Mouse (Mus musculus): ENCODE measurements around the gene Anp32e.
"Not testable (repeated sequence)": the region's sequence is repeated elsewhere in the genome, so short reads cannot be mapped to it uniquely, and the experiment has no call there.

Anp32e gene

GRCm38 (mm10) chr3:95945731-95946240 is 16.7 kb downstream of the Anp32e start:
- Histone ChIP-seq H3K36me3 (ENCODE audit: control insufficient read depth, insufficient read depth, low read length, poor library complexity, severe bottlenecking) (peaks cover 2% of the 10 kb centered on the region), H3K27me3 (ENCODE audit: control insufficient read depth, insufficient read depth, low read length, poor library complexity, severe bottlenecking) (no peaks in the 10 kb centered on the region)
- DNase-seq (ENCODE audit: low read depth, low spot score): no peak

GRCm38 (mm10) chr3:95948325-95948724 is 19.3 kb downstream of the Anp32e start:
- DNase-seq (ENCODE audit: low read depth, low spot score): no peak
- peaks cover 2% of the 10 kb centered on the region for H3K36me3 ChIP-seq (ENCODE audit: control insufficient read depth, insufficient read depth, low read length, poor library complexity, severe bottlenecking)
- H3K27me3 ChIP-seq (ENCODE audit: control insufficient read depth, insufficient read depth, low read length, poor library complexity, severe bottlenecking): no peaks in the 10 kb centered on the region

- peak; percentile 95 for DNase-seq (ENCODE audit: low read depth, low spot score)
- peaks cover 1% of the 10 kb centered on the region; the same call in 1 of the 2 replicates for H3K36me3 ChIP-seq (ENCODE audit: control insufficient read depth, insufficient read depth, low read length, poor library complexity, severe bottlenecking)
- H3K27me3 ChIP-seq (ENCODE audit: control insufficient read depth, insufficient read depth, low read length, poor library complexity, severe bottlenecking): no peaks in the 10 kb centered on the region
Observed at GRCm38 (mm10) chr3:95950763-95951551, 21.9 kb downstream of the Anp32e start.

DNA sequence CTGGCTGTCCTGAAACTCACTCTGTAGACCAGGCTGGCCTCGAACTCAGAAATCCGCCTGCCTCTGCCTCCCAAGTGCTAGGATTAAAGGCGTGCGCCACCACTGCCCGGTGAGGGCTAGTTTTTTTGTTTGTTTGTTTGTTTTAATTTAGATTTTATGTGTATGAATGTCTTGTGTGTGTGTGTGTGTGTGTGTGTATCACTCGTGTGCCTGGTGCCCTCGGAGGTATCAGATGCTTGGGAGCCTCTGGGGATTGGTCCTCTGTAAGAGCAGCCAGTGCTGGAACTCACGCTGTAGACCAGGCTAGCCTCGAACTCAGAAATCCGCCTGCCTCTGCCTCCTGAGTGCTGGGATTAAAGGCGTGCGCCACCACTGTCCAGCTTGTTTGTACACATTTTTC is 22.5 kb downstream of the Anp32e start:
- not testable (repeated sequence) for H3K36me3 ChIP-seq (ENCODE audit: control insufficient read depth, insufficient read depth, low read length, poor library complexity, severe bottlenecking); DNase-seq (ENCODE audit: low read depth, low spot score); H3K27me3 ChIP-seq (ENCODE audit: control insufficient read depth, insufficient read depth, low read length, poor library complexity, severe bottlenecking)

DNA sequence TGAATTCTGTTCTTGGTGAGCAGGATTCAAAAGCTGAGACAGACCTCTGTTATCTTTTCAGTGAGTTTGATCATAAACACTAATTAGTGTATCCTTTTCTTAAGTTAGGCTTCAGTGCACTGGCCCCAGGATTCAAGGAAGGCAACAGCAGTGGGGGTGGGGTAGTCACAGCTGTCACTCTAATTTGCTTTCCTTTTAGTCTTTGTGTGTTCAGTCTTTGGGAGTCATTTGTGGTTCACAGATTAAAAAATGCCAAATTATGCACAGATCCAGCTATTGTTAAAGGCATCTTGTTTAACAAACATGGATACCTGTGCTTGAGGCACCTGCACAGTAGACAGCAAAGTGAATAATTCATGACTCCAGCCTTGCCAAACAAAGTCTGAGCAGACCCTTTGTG is 24.0 kb downstream of the Anp32e start:
- Histone ChIP-seq H3K36me3 (ENCODE audit: control insufficient read depth, insufficient read depth, low read length, poor library complexity, severe bottlenecking) (no peaks in the 10 kb centered on the region), H3K27me3 (ENCODE audit: control insufficient read depth, insufficient read depth, low read length, poor library complexity, severe bottlenecking) (no peaks in the 10 kb centered on the region)
- no peak for DNase-seq (ENCODE audit: low read depth, low spot score)

DNA sequence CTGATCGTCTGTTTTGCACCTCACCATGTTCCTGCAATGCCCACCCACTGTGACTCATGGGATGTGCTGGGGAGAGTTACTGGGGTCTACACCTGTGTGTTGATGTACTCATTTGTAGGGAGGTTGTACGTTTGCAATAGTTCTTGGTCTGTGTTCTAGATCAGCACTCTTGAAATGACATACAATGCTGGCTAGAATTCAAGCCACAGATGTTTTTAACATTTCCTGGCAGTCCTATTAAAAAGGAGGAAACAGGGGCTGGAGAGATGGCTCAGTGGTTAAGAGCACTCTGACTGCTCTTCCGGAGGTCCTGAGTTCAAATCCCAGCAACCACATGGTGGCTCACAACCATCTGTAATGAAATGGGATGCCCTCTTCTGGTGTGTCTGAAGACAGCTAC is 24.5 kb downstream of the Anp32e start:
- DNase-seq (ENCODE audit: low read depth, low spot score): no peak
- no peaks in the 10 kb centered on the region for H3K36me3 ChIP-seq (ENCODE audit: control insufficient read depth, insufficient read depth, low read length, poor library complexity, severe bottlenecking)
- H3K27me3 ChIP-seq (ENCODE audit: control insufficient read depth, insufficient read depth, low read length, poor library complexity, severe bottlenecking): no peaks in the 10 kb centered on the region

GRCm38 (mm10) chr3:95954648-95955173 is 25.7 kb downstream of the Anp32e start:
- H3K36me3 ChIP-seq (ENCODE audit: control insufficient read depth, insufficient read depth, low read length, poor library complexity, severe bottlenecking); DNase-seq (ENCODE audit: low read depth, low spot score); H3K27me3 ChIP-seq (ENCODE audit: control insufficient read depth, insufficient read depth, low read length, poor library complexity, severe bottlenecking): not testable (repeated sequence)

DNA sequence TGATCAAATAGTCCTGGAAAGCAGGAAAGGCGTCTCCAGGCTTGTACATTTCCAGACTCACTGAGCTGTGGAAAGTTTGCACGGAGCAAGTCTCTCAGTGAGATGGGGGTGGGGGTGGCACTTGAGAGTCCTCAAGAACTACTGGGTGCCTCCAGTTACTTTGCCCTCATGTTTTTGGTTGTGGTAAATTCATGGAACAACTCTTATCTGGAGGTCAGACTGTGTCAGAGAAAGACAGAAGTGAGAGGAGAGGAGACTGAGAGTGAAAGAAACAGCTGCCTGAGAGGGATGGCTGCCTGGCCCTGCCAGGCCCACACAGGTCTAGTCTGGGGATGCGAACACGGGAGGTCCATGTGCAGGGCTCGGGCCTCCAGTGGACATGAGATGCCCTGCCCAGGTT is 26.3 kb downstream of the Anp32e start:
- no peak for DNase-seq (ENCODE audit: low read depth, low spot score)
- H3K36me3 ChIP-seq (ENCODE audit: control insufficient read depth, insufficient read depth, low read length, poor library complexity, severe bottlenecking): no peaks in the 10 kb centered on the region
- no peaks in the 10 kb centered on the region for H3K27me3 ChIP-seq (ENCODE audit: control insufficient read depth, insufficient read depth, low read length, poor library complexity, severe bottlenecking)

DNA sequence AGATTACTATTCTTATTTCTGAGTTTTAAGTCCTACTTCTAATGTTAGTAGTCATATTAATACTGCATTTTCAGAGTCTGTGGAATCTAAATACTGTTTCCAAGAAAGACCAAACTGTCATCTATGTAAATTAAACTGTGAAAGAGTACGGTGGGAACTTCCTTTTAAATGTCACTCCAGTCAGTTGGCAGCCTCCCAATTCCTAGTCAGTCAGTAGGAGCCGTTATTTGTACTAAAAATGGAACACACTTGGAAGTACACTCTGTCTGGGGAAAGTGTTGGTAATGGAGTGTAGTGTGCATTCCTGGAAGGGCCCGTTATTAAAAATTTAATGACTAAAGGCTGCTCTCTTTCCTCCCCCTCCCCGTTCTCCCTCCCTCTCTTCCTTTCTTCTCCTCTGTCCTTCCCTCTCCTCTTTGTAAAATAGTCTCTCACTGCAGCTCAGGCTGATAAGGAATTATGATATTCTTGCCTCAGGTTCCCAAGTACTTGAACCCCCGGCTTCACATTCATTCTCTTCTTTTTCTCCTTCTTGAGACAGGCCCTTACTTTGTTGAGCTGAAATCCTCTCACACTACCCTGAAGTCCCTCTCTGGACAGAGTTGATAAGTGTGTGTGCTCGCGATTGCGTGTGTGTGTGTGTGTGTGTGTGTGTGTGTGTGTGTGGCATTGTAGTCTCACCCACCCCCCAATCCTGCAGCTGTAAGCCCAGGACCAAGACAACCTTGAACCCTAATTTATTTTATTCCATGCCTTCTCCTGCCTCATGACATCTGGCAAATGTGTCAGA is 28.5 kb downstream of the Anp32e start:
- no peaks in the 10 kb centered on the region for H3K36me3 ChIP-seq (ENCODE audit: control insufficient read depth, insufficient read depth, low read length, poor library complexity, severe bottlenecking)
- DNase-seq (ENCODE audit: low read depth, low spot score): no peak
- no peaks in the 10 kb centered on the region for H3K27me3 ChIP-seq (ENCODE audit: control insufficient read depth, insufficient read depth, low read length, poor library complexity, severe bottlenecking)

- Histone ChIP-seq H3K27me3 (ENCODE audit: control insufficient read depth, insufficient read depth, low read length, poor library complexity, severe bottlenecking) (no peaks in the 10 kb centered on the region), H3K36me3 (ENCODE audit: control insufficient read depth, insufficient read depth, low read length, poor library complexity, severe bottlenecking) (no peaks in the 10 kb centered on the region)
- DNase-seq (ENCODE audit: low read depth, low spot score): peak; percentile 73
Observed at GRCm38 (mm10) chr3:95959082-95959481, 30.0 kb downstream of the Anp32e start.

GRCm38 (mm10) chr3:95959807-95960206 is 30.8 kb downstream of the Anp32e start:
- DNase-seq (ENCODE audit: low read depth, low spot score): peak; percentile 47
- no peaks in the 10 kb centered on the region for H3K36me3 ChIP-seq (ENCODE audit: control insufficient read depth, insufficient read depth, low read length, poor library complexity, severe bottlenecking)
- H3K27me3 ChIP-seq (ENCODE audit: control insufficient read depth, insufficient read depth, low read length, poor library complexity, severe bottlenecking): no peaks in the 10 kb centered on the region

GRCm38 (mm10) chr3:95962182-95962581 is 33.1 kb downstream of the Anp32e start:
- not testable (repeated sequence) for H3K27me3 ChIP-seq (ENCODE audit: control insufficient read depth, insufficient read depth, low read length, poor library complexity, severe bottlenecking); DNase-seq (ENCODE audit: low read depth, low spot score); H3K36me3 ChIP-seq (ENCODE audit: control insufficient read depth, insufficient read depth, low read length, poor library complexity, severe bottlenecking)

GRCm38 (mm10) chr3:95963230-95963629 is 34.2 kb downstream of the Anp32e start:
- no peaks in the 10 kb centered on the region for H3K36me3 ChIP-seq (ENCODE audit: control insufficient read depth, insufficient read depth, low read length, poor library complexity, severe bottlenecking)
- no peaks in the 10 kb centered on the region for H3K27me3 ChIP-seq (ENCODE audit: control insufficient read depth, insufficient read depth, low read length, poor library complexity, severe bottlenecking)
- no peak for DNase-seq (ENCODE audit: low read depth, low spot score)

GRCm38 (mm10) chr3:95963681-95964080 is 34.6 kb downstream of the Anp32e start:
- no peaks in the 10 kb centered on the region for H3K36me3 ChIP-seq (ENCODE audit: control insufficient read depth, insufficient read depth, low read length, poor library complexity, severe bottlenecking)
- H3K27me3 ChIP-seq (ENCODE audit: control insufficient read depth, insufficient read depth, low read length, poor library complexity, severe bottlenecking): no peaks in the 10 kb centered on the region
- peak; percentile 76 for DNase-seq (ENCODE audit: low read depth, low spot score)

All from splenic B cell, adult 2 months (primary cell).